Mouse (Mus musculus) limb, embryonic 11.5 days (tissue): Measurements from ENCODE around the gene Fam185a. TPM values are rescaled to one million over a fixed set of nuclear protein-coding genes. Genes with fewer than 3 reads are reported as not detected.

ENCODE experiments used
- ATAC-seq: fragments of 200-750 bp; cut with Nextera tagmentation; 2 replicates; pipeline ENCODE4 v1.8.0; 2017; ENCODE audit warnings: low read depth; ENCODE audit not compliant: insufficient number of reproducible peaks, low FRiP score, low TSS enrichment
- DNase-seq: peaks from one replicate; pipeline ENCODE4 v3.0.0-alpha.2; 2015; ENCODE audit warnings: low spot score
- H3K27ac ChIP-seq: fragments of 300-500 bp; sonication (generic); replicated peaks from 2 replicates; pipeline ENCODE4 v1.5.1; 2014; ENCODE audit warnings: low read depth, mild to moderate bottlenecking, low read length
- H3K27me3 ChIP-seq: fragments of 300-500 bp; sonication (generic); 2 replicates; pipeline ENCODE4 v1.6.1; 2014; ENCODE audit warnings: mild to moderate bottlenecking, low read length, mixed read lengths; ENCODE audit not compliant: control insufficient read depth, insufficient read depth
- H3K36me3 ChIP-seq: fragments of 300-500 bp; sonication (generic); 2 replicates; pipeline ENCODE4 v1.6.1; 2014; ENCODE audit warnings: mild to moderate bottlenecking, low read length, moderate library complexity, mixed read lengths; ENCODE audit not compliant: control insufficient read depth, insufficient read depth
- H3K4me1 ChIP-seq: fragments of 300-500 bp; sonication (generic); 2 replicates; pipeline ENCODE4 v1.6.1; 2014; ENCODE audit warnings: low read length, mixed read lengths; ENCODE audit not compliant: control insufficient read depth, insufficient read depth
- H3K4me2 ChIP-seq: fragments of 300-500 bp; sonication (generic); 2 replicates; pipeline ENCODE4 v1.6.1; 2014; ENCODE audit warnings: low read depth, mild to moderate bottlenecking, moderate library complexity; ENCODE audit not compliant: severe bottlenecking
- H3K4me3 ChIP-seq: fragments of 300-500 bp; sonication (generic); 2 replicates; pipeline ENCODE4 v1.5.1; 2014; ENCODE audit warnings: low read depth, low read length
- H3K9ac ChIP-seq: fragments of 300-500 bp; sonication (generic); 2 replicates; pipeline ENCODE4 v1.6.1; 2014; ENCODE audit warnings: mild to moderate bottlenecking, low read length
- H3K9me3 ChIP-seq: fragments of 300-500 bp; sonication (generic); 2 replicates; pipeline ENCODE4 v1.6.1; 2016; ENCODE audit warnings: low read length; ENCODE audit not compliant: control insufficient read depth
- WGBS: fragments of 180-500 bp; shearing (Covaris S2); extraction: QIAGEN DNeasy Blood & Tissue Kit; methylation state at CpG from one replicate; pipeline ENCODE4 v1.1.7; 2014; 5-methylcytosine and 5-hydroxymethylcytosine counted together
- polyA plus RNA-seq: library from polyadenylated mRNA; unstranded; fragments of >200 nt; fragmentation: Nextera tagmentation; extraction: Ambion mirVana; gene quantifications from 2 replicates; pipeline ENCODE4 v1.2.1, GENCODE M21; 2014

The Fam185a gene
- polyA plus RNA-seq, 1 experiment from 2014 or later = 6.0 TPM

GRCm38 (mm10) chr5:21413322-21413721 lies 11.4 kb upstream of the Fam185a start:
- Histone ChIP-seq H3K36me3 (no peaks in the 10 kb centered on the region), H3K9ac (no peak overlapping the region), H3K4me2 (no peak overlapping the region), H3K4me3 (no peak overlapping the region), H3K4me1 (no peaks in the 10 kb centered on the region), H3K27me3 (no peaks in the 10 kb centered on the region), H3K27ac (no peak overlapping the region), H3K9me3 (no peaks in the 10 kb centered on the region; the same call in 1 of the 2 replicates)
- DNase-seq (no peak), ATAC-seq (no peak)
- 90% methylated on average over 3 of the region's 3 CpGs for WGBS

- ATAC-seq (no peak), DNase-seq (no peak)
- 73% methylated on average over 1 of the region's 1 CpGs for WGBS
- no peaks in the 10 kb centered on the region for H3K27me3 ChIP-seq
- no peak overlapping the region for H3K9ac ChIP-seq
- no peaks in the 10 kb centered on the region; the same call in 1 of the 2 replicates for H3K9me3 ChIP-seq
- no peak overlapping the region for H3K4me2 ChIP-seq
- no peak overlapping the region for H3K27ac ChIP-seq
- H3K36me3 ChIP-seq = no peaks in the 10 kb centered on the region
- no peaks in the 10 kb centered on the region for H3K4me1 ChIP-seq
- no peak overlapping the region for H3K4me3 ChIP-seq
Measured at GRCm38 (mm10) chr5:21414116-21414820, 10.5 kb upstream of the Fam185a start.

- Histone ChIP-seq H3K27me3 (no peaks in the 10 kb centered on the region), H3K36me3 (no peaks in the 10 kb centered on the region), H3K27ac (no peak overlapping the region), H3K4me3 (no peak overlapping the region), H3K4me1 (no peaks in the 10 kb centered on the region), H3K4me2 (no peak overlapping the region), H3K9ac (no peak overlapping the region), H3K9me3 (no peaks in the 10 kb centered on the region)
- DNase-seq (no peak), ATAC-seq (no peak)
- WGBS = 80% methylated on average over 4 of the region's 4 CpGs
Measured at GRCm38 (mm10) chr5:21418613-21419012, 6.1 kb upstream of the Fam185a start.

GRCm38 (mm10) chr5:21420609-21421008 lies 4.1 kb upstream of the Fam185a start:
- H3K36me3 ChIP-seq = no peaks in the 10 kb centered on the region
- no peaks in the 10 kb centered on the region for H3K9me3 ChIP-seq
- H3K9ac ChIP-seq = no peak overlapping the region
- H3K4me3 ChIP-seq = no peak overlapping the region
- WGBS = 50% methylated on average over 1 of the region's 1 CpGs
- H3K4me2 ChIP-seq = no peak overlapping the region
- H3K4me1 ChIP-seq = peaks cover 2% of the 10 kb centered on the region; the same call in 1 of the 2 replicates
- H3K27me3 ChIP-seq = no peaks in the 10 kb centered on the region
- ATAC-seq (no peak), DNase-seq (no peak)
- no peak overlapping the region for H3K27ac ChIP-seq

- no peaks in the 10 kb centered on the region for H3K36me3 ChIP-seq
- no peaks in the 10 kb centered on the region for H3K9me3 ChIP-seq
- no peak overlapping the region for H3K27ac ChIP-seq
- DNase-seq (no peak), ATAC-seq (no peak)
- WGBS = 92% methylated on average over 6 of the region's 6 CpGs
- H3K4me1 ChIP-seq = peaks cover 2% of the 10 kb centered on the region; the same call in 1 of the 2 replicates
- no peak overlapping the region for H3K9ac ChIP-seq
- H3K27me3 ChIP-seq = no peaks in the 10 kb centered on the region
- H3K4me2 ChIP-seq = no peak overlapping the region
- H3K4me3 ChIP-seq = no peak overlapping the region
Measured at GRCm38 (mm10) chr5:21426666-21427065, 1.9 kb downstream of the Fam185a start.

GRCm38 (mm10) chr5:21434148-21434929 lies 9.6 kb downstream of the Fam185a start:
- no peak overlapping the region for H3K27ac ChIP-seq
- H3K4me1 ChIP-seq = no peaks in the 10 kb centered on the region
- WGBS = 68% methylated on average over 11 of the region's 11 CpGs
- H3K9ac ChIP-seq = no peak overlapping the region
- H3K27me3 ChIP-seq = no peaks in the 10 kb centered on the region
- H3K4me3 ChIP-seq = no peak overlapping the region
- H3K4me2 ChIP-seq = no peak overlapping the region
- DNase-seq (peak; percentile 32), ATAC-seq (no peak)
- no peaks in the 10 kb centered on the region for H3K9me3 ChIP-seq
- no peaks in the 10 kb centered on the region for H3K36me3 ChIP-seq

GRCm38 (mm10) chr5:21436471-21436975 lies 11.8 kb downstream of the Fam185a start:
- H3K4me2 ChIP-seq = no peak overlapping the region
- no peak for DNase-seq
- H3K9ac ChIP-seq = no peak overlapping the region
- H3K27me3 ChIP-seq = no peaks in the 10 kb centered on the region
- no peaks in the 10 kb centered on the region for H3K9me3 ChIP-seq
- H3K36me3 ChIP-seq = no peaks in the 10 kb centered on the region
- no peaks in the 10 kb centered on the region for H3K4me1 ChIP-seq
- no peak overlapping the region for H3K4me3 ChIP-seq
- H3K27ac ChIP-seq = no peak overlapping the region
- WGBS = 86% methylated on average over 8 of the region's 8 CpGs
- ATAC-seq = no peak

GRCm38 (mm10) chr5:21438428-21438827 lies 13.7 kb downstream of the Fam185a start:
- Histone ChIP-seq H3K4me2 (no peak overlapping the region), H3K4me1 (no peaks in the 10 kb centered on the region), H3K9me3 (no peaks in the 10 kb centered on the region), H3K4me3 (no peak overlapping the region), H3K9ac (no peak overlapping the region), H3K27ac (no peak overlapping the region), H3K27me3 (no peaks in the 10 kb centered on the region), H3K36me3 (no peaks in the 10 kb centered on the region)
- DNase-seq (no peak), ATAC-seq (no peak)
- WGBS = 93% methylated on average over 9 of the region's 9 CpGs
